Mouse (Mus musculus): ENCODE data around the gene D11Wsu47e. TPM values are rescaled to one million over a fixed set of nuclear protein-coding genes. Genes with fewer than 3 reads are reported as not detected.

Gene D11Wsu47e
- total RNA-seq, 2 experiments from 2014 or later = 12.6 to 13.5 TPM

DNA sequence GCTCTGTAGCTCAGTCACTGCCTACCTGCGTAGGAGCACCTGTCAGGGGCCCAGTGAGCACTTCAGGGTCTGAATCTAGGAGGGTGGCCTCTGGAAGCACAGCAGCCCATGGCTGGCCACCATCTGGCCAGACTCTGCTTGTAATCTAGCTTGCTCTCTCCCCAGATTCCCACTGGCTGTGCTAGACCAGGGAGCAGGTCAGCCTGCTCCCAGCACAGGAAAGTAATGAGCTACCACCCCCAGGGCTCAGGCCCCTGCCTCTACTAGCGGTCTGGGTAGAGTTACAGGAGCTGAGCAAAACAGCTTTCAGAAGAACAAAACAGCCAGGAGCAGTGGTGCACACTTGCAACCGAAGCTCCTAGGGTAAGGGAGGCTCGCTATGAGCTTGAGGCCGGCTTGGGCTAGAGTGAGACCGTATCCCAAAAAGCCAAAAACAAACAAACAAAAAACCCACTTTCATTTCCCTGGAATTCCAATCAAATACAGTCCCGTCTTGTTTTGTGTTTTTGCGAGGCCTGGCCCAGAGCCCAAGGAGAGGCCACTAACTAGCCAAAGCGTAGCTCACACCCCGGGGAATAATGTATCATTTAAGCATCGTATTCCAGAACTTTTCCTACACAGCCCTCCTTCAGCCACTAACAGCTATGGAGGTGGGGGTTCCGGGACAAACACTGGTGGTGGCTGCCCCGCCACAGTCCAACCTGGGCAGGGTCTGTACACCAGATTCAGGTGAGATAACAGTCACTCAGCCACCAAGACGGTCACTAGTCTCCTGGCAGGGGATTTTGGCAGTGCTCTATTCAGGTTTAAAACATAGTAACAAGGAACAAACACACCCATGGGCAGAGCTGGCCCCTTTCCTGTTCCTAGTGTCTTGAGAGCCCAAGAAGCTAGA lies 43.0 kb downstream of the D11Wsu47e start:
- DNase-seq (ENCODE audit: low spot score in 2 of 2) = no peak
- intact Hi-C loops (cut with DNase I) = no loop called here

DNA sequence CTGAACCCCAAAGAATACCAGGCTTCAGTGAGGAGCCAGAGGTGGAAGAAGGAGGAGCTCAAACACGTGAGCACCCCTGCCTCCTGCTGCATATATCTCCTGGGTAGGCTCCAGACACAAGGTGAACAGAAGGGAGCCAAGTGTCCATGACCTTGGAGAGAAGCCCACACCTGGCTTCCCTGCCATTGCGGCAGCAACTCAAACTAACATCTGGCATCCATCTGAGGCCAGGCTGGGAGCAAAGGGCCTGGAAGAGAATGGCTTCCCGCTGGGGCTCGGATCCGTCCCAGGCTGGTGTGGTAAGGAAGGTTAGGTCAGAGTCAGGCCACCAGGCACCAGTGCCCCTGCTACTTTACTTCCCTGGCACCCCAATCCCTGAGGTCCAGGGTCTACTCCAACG lies 43.8 kb downstream of the D11Wsu47e start:
- intact Hi-C loops (cut with DNase I) = no loop called here
- DNase-seq (ENCODE audit: low spot score in 2 of 2) = no peak

DNA sequence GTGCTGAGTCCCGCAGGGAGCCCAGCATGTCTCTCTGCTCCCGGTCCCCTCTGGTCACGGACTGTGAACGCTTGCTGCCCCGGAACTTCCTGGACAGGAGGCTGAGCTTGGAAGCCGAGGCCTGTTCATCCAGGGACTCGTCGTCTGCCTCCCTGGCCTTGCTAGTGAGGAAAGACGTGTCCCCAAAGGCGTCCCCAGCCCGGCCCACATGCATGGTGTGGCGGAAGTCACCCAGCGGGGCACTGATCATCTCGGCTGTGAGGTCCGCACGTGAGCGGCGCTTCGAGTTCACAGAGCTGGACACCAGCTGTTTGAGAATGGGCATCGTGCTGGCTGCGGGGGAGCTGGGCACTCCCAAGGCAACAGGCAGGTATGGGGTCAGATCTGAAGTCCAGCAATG lies 45.0 kb downstream of the D11Wsu47e start:
- intact Hi-C loops (cut with DNase I) = no loop called here
- DNase-seq (ENCODE audit: low spot score in 2 of 2) = no peak

- no peak for DNase-seq (ENCODE audit: low spot score in 2 of 2)
- intact Hi-C loops (cut with DNase I) = no loop called here
These were observed 45.7 kb downstream of the D11Wsu47e start for GRCm38 (mm10) chr11:113729917-113730316.

DNA sequence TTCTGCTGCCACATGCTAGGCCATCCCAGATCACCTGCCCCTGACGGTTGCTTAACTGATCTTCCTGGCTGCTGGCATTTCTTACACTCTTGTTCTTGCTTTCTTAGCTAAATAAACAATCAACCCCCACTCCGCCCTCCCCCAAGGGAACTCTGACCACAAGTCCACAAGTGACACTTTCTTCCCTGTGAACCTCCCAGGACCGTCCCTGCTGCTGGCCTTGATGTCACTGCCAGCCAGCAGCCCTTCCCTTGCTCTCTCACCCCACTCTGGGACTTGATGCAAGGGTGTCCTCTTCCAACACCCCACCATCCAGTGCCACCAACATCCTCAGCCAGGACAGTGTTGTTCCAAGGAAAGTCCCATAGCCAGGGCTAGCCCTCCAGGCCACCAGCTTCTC lies 46.7 kb downstream of the D11Wsu47e start:
- intact Hi-C loops (cut with DNase I) = no loop called here
- DNase-seq (ENCODE audit: low spot score in 2 of 2) = no peak

- intact Hi-C loops (cut with DNase I) = no loop called here
- DNase-seq (ENCODE audit: low spot score in 2 of 2) = no peak
These were observed 47.9 kb downstream of the D11Wsu47e start for GRCm38 (mm10) chr11:113731945-113732612.

DNA sequence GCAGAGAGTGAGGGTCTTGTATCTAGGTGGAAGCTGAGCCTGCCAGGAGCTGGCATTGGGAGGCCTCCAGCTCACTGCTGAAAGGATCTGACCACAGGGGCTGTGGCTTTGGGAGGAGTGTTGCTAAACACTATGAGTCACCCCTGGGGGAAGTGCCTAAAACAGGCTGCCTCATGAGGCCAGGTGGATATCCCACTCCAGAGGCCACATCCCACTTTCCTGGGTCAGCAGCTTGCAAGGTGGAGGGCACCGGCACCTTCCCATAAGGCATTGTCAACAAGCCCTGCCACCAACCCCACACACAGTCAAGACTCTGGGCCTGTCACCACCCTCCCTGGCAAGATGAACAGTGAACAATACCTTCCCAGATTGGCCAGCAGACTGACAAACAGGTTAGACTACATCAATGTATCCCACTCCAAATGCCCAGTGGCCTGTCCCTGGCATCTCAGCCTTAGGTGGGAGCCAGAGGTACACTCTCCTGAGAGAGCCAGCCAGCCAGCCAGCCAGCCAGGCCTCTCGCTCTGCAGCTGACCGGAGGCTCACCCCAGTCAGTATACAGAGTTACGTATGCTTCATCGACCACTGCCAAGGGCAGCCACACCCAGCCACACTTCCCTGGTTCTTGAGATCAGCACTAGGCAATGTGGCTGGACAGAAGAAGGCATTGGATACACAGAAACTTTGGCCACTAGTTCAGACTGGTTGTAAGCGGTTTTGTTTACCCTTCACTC lies 49.6 kb downstream of the D11Wsu47e start:
- intact Hi-C loops (cut with DNase I) = no loop called here
- DNase-seq (ENCODE audit: low spot score in 2 of 2) = no peak

GRCm38 (mm10) chr11:113735151-113735550 lies 50.9 kb downstream of the D11Wsu47e start:
- DNase-seq (ENCODE audit: low spot score in 2 of 2) = no peak

DNA sequence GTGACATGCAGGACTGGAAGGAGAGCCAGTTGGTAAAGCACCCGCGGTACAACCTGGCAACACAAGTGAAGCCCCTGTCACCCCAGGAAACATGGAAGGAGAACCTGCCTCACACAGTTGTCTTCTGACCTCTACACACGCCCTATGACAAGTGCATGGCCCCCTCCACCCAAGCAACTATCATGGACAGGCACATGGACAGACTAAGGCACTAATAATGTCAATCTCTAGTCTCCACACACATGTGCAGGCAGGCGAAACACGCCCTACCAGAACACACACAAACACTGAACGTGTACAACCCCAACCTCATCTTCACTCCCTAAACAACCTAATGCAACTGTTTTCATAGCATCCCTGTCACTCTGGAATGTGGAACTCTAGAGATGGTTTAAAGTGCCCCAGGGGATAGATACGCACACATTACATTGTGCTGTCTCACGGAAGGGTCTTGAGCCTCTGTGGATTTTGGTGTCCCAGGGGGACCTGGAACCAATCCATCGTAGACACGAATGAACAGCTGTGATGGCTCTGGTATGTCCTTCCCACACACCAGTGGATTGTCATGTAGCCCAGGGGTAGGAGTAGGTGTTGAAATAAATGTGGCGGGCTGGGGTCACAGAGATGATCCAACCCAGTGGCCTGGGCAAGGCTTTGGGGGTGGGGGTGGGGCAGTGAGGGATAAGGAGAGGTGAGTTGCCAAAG lies 52.8 kb downstream of the D11Wsu47e start:
- intact Hi-C loops (cut with DNase I) = no loop called here
- no peak for DNase-seq (ENCODE audit: low spot score in 2 of 2)

More at GRCm38 (mm10) chr11:113735151-113735550, 50.9 kb downstream of the D11Wsu47e start:
- intact Hi-C loops (cut with DNase I) = no loop called here

GRCm38 (mm10) chr11:113737553-113737854 lies 53.3 kb downstream of the D11Wsu47e start:
- no peak for DNase-seq (ENCODE audit: low spot score in 2 of 2)
- intact Hi-C loops (cut with DNase I) = no loop called here

DNA sequence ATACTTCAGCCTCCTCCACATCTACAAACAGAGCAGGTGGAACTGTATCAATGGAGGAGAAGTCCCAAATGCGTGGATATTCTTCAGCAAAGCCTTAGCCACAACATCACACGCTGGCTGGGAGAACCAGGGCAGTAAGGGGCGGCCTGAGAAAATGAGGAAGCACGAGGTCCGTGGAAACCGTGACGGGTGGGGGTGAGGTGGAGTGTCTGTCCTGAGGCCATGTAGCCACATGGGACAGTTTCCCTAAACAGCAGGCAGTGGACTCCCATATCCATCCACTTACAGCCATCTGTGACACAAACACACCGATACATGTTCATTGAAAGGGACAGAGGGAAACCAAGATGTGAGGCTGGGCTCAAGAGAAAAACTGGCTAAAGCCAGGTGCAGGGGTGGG lies 53.7 kb downstream of the D11Wsu47e start:
- intact Hi-C loops (cut with DNase I) = no loop called here
- DNase-seq (ENCODE audit: low spot score in 2 of 2) = no peak

DNA sequence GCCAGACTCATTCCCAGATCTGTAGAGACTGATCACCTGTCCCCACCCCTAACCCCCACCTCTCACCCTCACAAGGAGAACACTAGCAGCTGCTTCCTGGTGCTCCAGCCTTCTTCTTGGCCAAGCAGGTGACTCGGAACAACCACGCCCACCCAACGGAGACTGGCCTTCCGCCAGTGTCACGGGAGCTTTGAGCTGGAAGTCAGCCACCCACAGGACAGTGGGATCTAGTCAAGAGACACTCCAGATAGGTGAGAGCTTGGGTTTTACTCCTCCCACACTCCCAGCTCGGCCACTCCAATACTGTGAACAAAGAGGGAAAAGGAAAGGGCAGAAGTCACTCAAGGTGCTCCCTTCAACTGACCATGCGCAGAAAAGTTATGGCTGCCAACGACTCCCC lies 55.0 kb downstream of the D11Wsu47e start:
- intact Hi-C loops (cut with DNase I) = no loop called here

DNA sequence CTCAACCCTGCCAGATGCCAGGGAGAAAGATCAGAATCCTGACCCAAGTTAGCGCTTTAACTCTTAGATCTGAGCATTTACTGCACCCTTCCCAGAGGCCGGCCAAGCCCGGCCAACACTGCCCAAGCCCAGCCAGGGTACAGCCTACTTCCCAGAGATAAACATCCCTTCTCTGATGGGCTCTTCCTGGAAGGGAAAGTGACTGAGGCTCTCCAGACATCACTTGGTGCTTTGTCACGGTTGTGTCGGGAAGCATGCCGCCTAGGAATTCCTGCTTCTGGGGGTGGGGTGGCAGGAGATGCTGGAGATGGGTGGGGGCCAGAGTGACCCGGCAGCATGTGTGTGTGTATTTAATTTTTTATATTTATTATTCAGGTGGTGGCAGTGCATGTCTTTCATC lies 55.9 kb downstream of the D11Wsu47e start:
- no peak for DNase-seq (ENCODE audit: low spot score in 2 of 2)
- intact Hi-C loops (cut with DNase I) = no loop called here

More for the DNA sequence above, 55.0 kb downstream of the D11Wsu47e start:
- no peak for DNase-seq (ENCODE audit: low spot score in 2 of 2)

GRCm38 (mm10) chr11:113742998-113743397 lies 58.8 kb downstream of the D11Wsu47e start:
- DNase-seq (ENCODE audit: low spot score in 2 of 2) = no peak
- intact Hi-C loops (cut with DNase I) = no loop called here

Other genes starting within 250 kb of the D11Wsu47e start
- gene Sstr2, start 65.1 kb upstream of the D11Wsu47e start, total RNA-seq (2021) = 10 to 100 TPM; 30.1 to 34.4 TPM
- 10 to 100 TPM; 43.7 to 44.0 TPM for gene Cog1, start 35.2 kb upstream of the D11Wsu47e start, total RNA-seq (2021)
- 10 to 100 TPM; 11.4 to 13.9 TPM for gene Slc39a11, start 34.3 kb upstream of the D11Wsu47e start, total RNA-seq (2021)
- 10 to 100 TPM; 27.9 to 28.2 TPM for gene Fam104a, start 257 bp upstream of the D11Wsu47e start, total RNA-seq (2021)
- under 1 TPM in 1 of 2 experiments, not detected in 1; 0.44 TPM for gene Cpsf4l, start 25.6 kb downstream of the D11Wsu47e start, total RNA-seq (2021)
- gene Cdc42ep4, start 67.5 kb downstream of the D11Wsu47e start, total RNA-seq (2021) = 10 to 100 TPM; 26.7 to 31.7 TPM

Data from left cerebral cortex, postnatal 25 days (tissue).